Mouse (Mus musculus) MEL (cell line): ENCODE results near the gene Mtcl1. TPM values are rescaled to one million over a fixed set of nuclear protein-coding genes. Genes with fewer than 3 reads are reported as not detected.

Experiments used
- DNase-seq: peaks from one replicate; pipeline ENCODE4 v3.0.0; 2011; ENCODE audit warnings: low read depth, low spot score
- H3K27ac ChIP-seq: 2 replicates; pipeline ENCODE4 v1.5.1; 2012; ENCODE audit warnings: low read depth, mild to moderate bottlenecking, control low read depth, low read length, moderate library complexity; ENCODE audit not compliant: control insufficient read depth
- H3K27me3 ChIP-seq, 2 experiments: fragments of 150-350 bp in 1 of 2; sonication (generic) in 1 of 2; 2 replicates each; pipeline ENCODE4 v1.6.1; 2012; ENCODE audit warnings: low read length in 2 of 2, mild to moderate bottlenecking in 2 of 2, improper control_type of control experiment in 1 of 2, moderate library complexity in 1 of 2; ENCODE audit not compliant: insufficient read depth in 2 of 2, control insufficient read depth in 1 of 2
- H3K36me3 ChIP-seq, 2 experiments: 2 replicates each; pipeline ENCODE4 v1.6.1; 2012 to 2014; ENCODE audit warnings: low read length in 2 of 2, improper control_type of control experiment in 1 of 2, inconsistent platforms in 1 of 2, mild to moderate bottlenecking in 1 of 2; ENCODE audit not compliant: insufficient read depth in 2 of 2, control insufficient read depth in 1 of 2
- H3K4me1 ChIP-seq, 2 experiments: fragments of 150-350 bp in 1 of 2; sonication (generic) in 1 of 2; 2 replicates each; pipeline ENCODE4 v1.6.1; 2012; ENCODE audit warnings: low read length in 2 of 2, improper control_type of control experiment in 1 of 2, mild to moderate bottlenecking in 1 of 2; ENCODE audit not compliant: insufficient read depth in 2 of 2, control insufficient read depth in 1 of 2
- H3K4me3 ChIP-seq, 2 experiments: fragments of 150-350 bp in 1 of 2; sonication (generic) in 1 of 2; 2 replicates each; pipeline ENCODE4 v1.5.1; 2012; ENCODE audit warnings: low read depth in 2 of 2, low read length in 2 of 2, mild to moderate bottlenecking in 2 of 2, moderate library complexity in 2 of 2, control low read depth in 1 of 2, improper control_type of control experiment in 1 of 2; ENCODE audit not compliant: control insufficient read depth in 1 of 2, insufficient read depth in 1 of 2
- H3K79me2 ChIP-seq: 2 replicates; pipeline ENCODE4 v1.6.1; 2012; ENCODE audit warnings: mild to moderate bottlenecking, low read length, moderate library complexity; ENCODE audit not compliant: control insufficient read depth, poor library complexity, insufficient read depth
- H3K9ac ChIP-seq: 2 replicates; pipeline ENCODE4 v1.6.1; 2012; ENCODE audit warnings: low read depth, mild to moderate bottlenecking, control low read depth, low read length, moderate library complexity; ENCODE audit not compliant: control insufficient read depth, poor library complexity, severe bottlenecking
- H3K9me3 ChIP-seq: fragments of 150-350 bp; sonication (generic); replicated peaks from 2 replicates; pipeline ENCODE4 v1.6.1; 2012; ENCODE audit warnings: mild to moderate bottlenecking, low read length, improper control_type of control experiment, moderate library complexity; ENCODE audit not compliant: insufficient read depth
- CHD1 ChIP-seq: IDR thresholded peaks from 2 replicates; pipeline ENCODE4 v1.6.1; 2012; ENCODE audit warnings: low read depth, mild to moderate bottlenecking, inconsistent platforms, low read length, improper control_type of control experiment
- CTCF ChIP-seq, 3 experiments: IDR thresholded peaks in 2 of 3; conservative IDR thresholded peaks in 1 of 3; 2 replicates each; pipeline ENCODE4 v1.5.1; 2011 to 2012; ENCODE audit warnings: low read length in 3 of 3, low read depth in 2 of 3, mild to moderate bottlenecking in 2 of 3, improper control_type of control experiment in 1 of 3, inconsistent platforms in 1 of 3, mixed read lengths in 1 of 3, moderate library complexity in 1 of 3; ENCODE audit not compliant: control insufficient read depth in 1 of 3, insufficient read depth in 1 of 3, poor library complexity in 1 of 3, severe bottlenecking in 1 of 3
- E2F4 ChIP-seq: IDR thresholded peaks from 2 replicates; pipeline ENCODE4 v1.6.1; 2011; ENCODE audit warnings: low read depth, low read length, improper control_type of control experiment, borderline replicate concordance
- ELF1 ChIP-seq: IDR thresholded peaks from 2 replicates; pipeline ENCODE4 v1.6.1; 2014; ENCODE audit warnings: low read depth, mild to moderate bottlenecking, inconsistent platforms, low read length, improper control_type of control experiment, moderate library complexity
- EP300 ChIP-seq, 2 experiments: IDR thresholded peaks; 2 replicates each; pipeline ENCODE4 v1.6.1; 2011; ENCODE audit warnings: improper control_type of control experiment in 2 of 2, low read length in 2 of 2, low read depth in 1 of 2, mild to moderate bottlenecking in 1 of 2
- ETS1 ChIP-seq: IDR thresholded peaks from 2 replicates; pipeline ENCODE4 v1.6.1; 2012; ENCODE audit warnings: low read depth, mild to moderate bottlenecking, inconsistent platforms, low read length, improper control_type of control experiment, moderate library complexity
- GATA1 ChIP-seq: IDR thresholded peaks from 2 replicates; pipeline ENCODE4 v1.6.1; 2011; ENCODE audit warnings: low read depth, low read length, improper control_type of control experiment
- HCFC1 ChIP-seq: IDR thresholded peaks from 2 replicates; pipeline ENCODE4 v1.6.1; 2012; ENCODE audit warnings: low read depth, mild to moderate bottlenecking, inconsistent platforms, low read length, improper control_type of control experiment, moderate library complexity
- KAT2A ChIP-seq: conservative IDR thresholded peaks from 2 replicates; pipeline ENCODE4 v1.6.1; 2012; ENCODE audit warnings: low read depth, low read length, improper control_type of control experiment, inconsistent platforms
- MAZ ChIP-seq: IDR thresholded peaks from 2 replicates; pipeline ENCODE4 v1.6.1; 2012; ENCODE audit warnings: low read depth, mild to moderate bottlenecking, inconsistent platforms, low read length, improper control_type of control experiment
- MEF2A ChIP-seq: IDR thresholded peaks from 2 replicates; pipeline ENCODE4 v1.6.1; 2014; ENCODE audit warnings: low read depth, mild to moderate bottlenecking, inconsistent platforms, low read length, improper control_type of control experiment; ENCODE audit not compliant: poor library complexity, insufficient replicate concordance, severe bottlenecking; ENCODE audit errors: extremely low read depth
- MXI1 ChIP-seq: IDR thresholded peaks from 2 replicates; pipeline ENCODE4 v1.6.1; 2011; ENCODE audit warnings: mild to moderate bottlenecking, low read depth, low read length, improper control_type of control experiment
- MYC ChIP-seq: IDR thresholded peaks from 2 replicates; pipeline ENCODE4 v1.6.1; 2011; ENCODE audit warnings: low read depth, mild to moderate bottlenecking, low read length, improper control_type of control experiment, moderate library complexity
- NELFE ChIP-seq: IDR thresholded peaks from 2 replicates; pipeline ENCODE4 v1.6.1; 2011; ENCODE audit warnings: low read depth, low read length, improper control_type of control experiment
- POLR2AphosphoS5 ChIP-seq: IDR thresholded peaks from 2 replicates; pipeline ENCODE4 v1.6.1; 2012; ENCODE audit warnings: low read depth, borderline replicate concordance, mild to moderate bottlenecking, inconsistent platforms, low read length, moderate library complexity, mixed read lengths
- RCOR1 ChIP-seq: IDR thresholded peaks from 2 replicates; pipeline ENCODE4 v1.6.1; 2012; ENCODE audit warnings: low read depth, mild to moderate bottlenecking, inconsistent platforms, low read length, improper control_type of control experiment
- SMC3 ChIP-seq: IDR thresholded peaks from 2 replicates; pipeline ENCODE4 v1.6.1; 2011; ENCODE audit warnings: low read depth, low read length, improper control_type of control experiment
- TBP ChIP-seq: IDR thresholded peaks from 2 replicates; pipeline ENCODE4 v1.8.0; 2011; ENCODE audit warnings: low read depth, low read length, improper control_type of control experiment
- TCF12 ChIP-seq: IDR thresholded peaks from 2 replicates; pipeline ENCODE4 v1.6.1; 2014; ENCODE audit warnings: low read depth, mild to moderate bottlenecking, inconsistent platforms, low read length, improper control_type of control experiment, moderate library complexity
- UBTF ChIP-seq: IDR thresholded peaks from 2 replicates; pipeline ENCODE4 v1.6.1; 2012; ENCODE audit warnings: low read depth, mild to moderate bottlenecking, inconsistent platforms, low read length, improper control_type of control experiment, moderate library complexity, borderline replicate concordance; ENCODE audit not compliant: insufficient read depth
- ZKSCAN1 ChIP-seq: IDR thresholded peaks from 2 replicates; pipeline ENCODE4 v1.6.1; 2012; ENCODE audit warnings: low read depth, mild to moderate bottlenecking, inconsistent platforms, low read length, improper control_type of control experiment, moderate library complexity
- ZMIZ1 ChIP-seq: IDR thresholded peaks from 2 replicates; pipeline ENCODE4 v1.6.1; 2012; ENCODE audit warnings: low read depth, mild to moderate bottlenecking, inconsistent platforms, low read length, improper control_type of control experiment, moderate library complexity
- ZNF384 ChIP-seq: IDR thresholded peaks from 2 replicates; pipeline ENCODE4 v1.6.1; 2012; ENCODE audit warnings: low read depth, mild to moderate bottlenecking, inconsistent platforms, low read length, improper control_type of control experiment
- polyA plus RNA-seq, 2 experiments: library from polyadenylated mRNA; stranded (reverse) in 1 of 2; unstranded in 1 of 2; fragments of >175 nt in 1 of 2; fragments of >200 nt in 1 of 2; gene quantifications; 2 replicates each; pipeline versions ENCODE4 v1.2.1 to v1.2.4; 2012; ENCODE audit warnings: low replicate concordance in 2 of 2, low read depth in 1 of 2; ENCODE audit not compliant: insufficient read length in 2 of 2, insufficient read depth in 1 of 2, missing spikeins in 1 of 2
- total RNA-seq: library from RNA; depleted of rRNA; stranded (reverse); fragments of 300-350 nt; gene quantifications from 2 replicates; pipeline ENCODE4 v1.2.3, GENCODE M21; 2012

Gene Mtcl1
- total and polyA plus RNA-seq, 3 experiments = not detected

- Histone ChIP-seq H3K9me3 (no peaks in the 10 kb centered on the region), H3K36me3 (no peaks in the 10 kb centered on the region), H3K4me1 (no peaks in the 10 kb centered on the region), H3K79me2 (no peaks in the 10 kb centered on the region), H3K27me3 (no peaks in the 10 kb centered on the region), H3K27ac (no peak overlapping the region), H3K4me3 (no peak overlapping the region), H3K9ac (no peak overlapping the region)
- TF ChIP-seq CHD1 = no peak
- no peak for TF ChIP-seq KAT2A
- no peak for TF ChIP-seq GATA1
- TF ChIP-seq SMC3 = no peak
- no peak for TF ChIP-seq UBTF
- no peak for TF ChIP-seq TBP
- TF ChIP-seq POLR2AphosphoS5 = no peak
- TF ChIP-seq HCFC1 = no peak
- no peak for TF ChIP-seq MAZ
- no peak for TF ChIP-seq ELF1
- TF ChIP-seq CTCF (IDR thresholded peaks at IDR 0.05 in 2 of 3, conservative IDR thresholded peaks at IDR 0.05 in 1 of 3; ENCODE audit: control insufficient read depth in 1 of 3, insufficient read depth in 1 of 3, low read depth in 2 of 3, low read length in 3 of 3, poor library complexity in 1 of 3, severe bottlenecking in 1 of 3) = no peak
- TF ChIP-seq NELFE = no peak
- TF ChIP-seq ETS1 = no peak
- DNase-seq = no peak
Measured at GRCm38 (mm10) chr17:66438137-66438536, 11.4 kb downstream of the Mtcl1 start.

GRCm38 (mm10) chr17:66436811-66437210 is 12.7 kb downstream of the Mtcl1 start:
- TF ChIP-seq MYC (no peak), ZMIZ1 (no peak), NELFE (no peak), MAZ (no peak), CTCF (IDR thresholded peaks at IDR 0.05 in 2 of 3, conservative IDR thresholded peaks at IDR 0.05 in 1 of 3; ENCODE audit: control insufficient read depth in 1 of 3, insufficient read depth in 1 of 3, low read depth in 2 of 3, low read length in 3 of 3, poor library complexity in 1 of 3, severe bottlenecking in 1 of 3) (no peak), RCOR1 (no peak), KAT2A (no peak), ZNF384 (no peak), ZKSCAN1 (no peak), HCFC1 (no peak), SMC3 (no peak), MXI1 (no peak), TCF12 (no peak), EP300 (IDR thresholded peaks at IDR 0.05; ENCODE audit: low read depth in 1 of 2, low read length in 2 of 2) (no peak), E2F4 (no peak), ELF1 (no peak), MEF2A (no peak)
- Histone ChIP-seq H3K79me2 (no peaks in the 10 kb centered on the region), H3K4me1 (no peaks in the 10 kb centered on the region), H3K9me3 (no peaks in the 10 kb centered on the region), H3K27ac (no peak overlapping the region), H3K4me3 (no peak overlapping the region), H3K9ac (no peak overlapping the region), H3K27me3 (no peaks in the 10 kb centered on the region), H3K36me3 (no peaks in the 10 kb centered on the region)
- DNase-seq = no peak
